Mouse (Mus musculus) ES-E14 (cell line): ENCODE measurements around the gene Slc35e1. TPM values are rescaled to one million over a fixed set of nuclear protein-coding genes. Genes with fewer than 3 reads are reported as not detected.

Experiments
- DNase-seq: peaks from one replicate; pipeline ENCODE4 v3.0.0-alpha.2; 2013; ENCODE audit warnings: low read depth, low spot score
- H3K27ac ChIP-seq: 2 replicates; pipeline ENCODE4 v1.5.1; 2012; ENCODE audit warnings: low read depth, mild to moderate bottlenecking, low read length, moderate library complexity, mixed read lengths; ENCODE audit not compliant: poor library complexity, insufficient read depth, severe bottlenecking
- H3K36me3 ChIP-seq: 2 replicates; pipeline ENCODE4 v1.6.1; 2012; ENCODE audit warnings: mild to moderate bottlenecking, low read length, moderate library complexity, mixed read lengths; ENCODE audit not compliant: control insufficient read depth, poor library complexity, insufficient read depth, severe bottlenecking
- H3K4me1 ChIP-seq, 2 experiments: fragments of 150-350 bp in 1 of 2; sonication (generic) in 1 of 2; 2 replicates each; pipeline ENCODE4 v1.6.1; 2012; ENCODE audit warnings: low read length in 2 of 2, mild to moderate bottlenecking in 1 of 2, mixed read lengths in 1 of 2; ENCODE audit not compliant: control insufficient read depth in 2 of 2, insufficient read depth in 2 of 2, poor library complexity in 1 of 2
- H3K4me3 ChIP-seq, 2 experiments: fragments of 150-350 bp in 1 of 2; sonication (generic) in 1 of 2; 2 replicates each; pipeline ENCODE4 v1.5.1; 2012; ENCODE audit warnings: low read length in 2 of 2, low read depth in 1 of 2, mild to moderate bottlenecking in 1 of 2, mixed read lengths in 1 of 2; ENCODE audit not compliant: insufficient read depth in 1 of 2, poor library complexity in 1 of 2, severe bottlenecking in 1 of 2
- H3K9ac ChIP-seq: 2 replicates; pipeline ENCODE4 v1.6.1; 2012; ENCODE audit warnings: low read depth, mild to moderate bottlenecking, low read length, mixed read lengths; ENCODE audit not compliant: poor library complexity, insufficient read depth, severe bottlenecking
- H3K9me3 ChIP-seq: fragments of 150-350 bp; sonication (generic); 2 replicates; pipeline ENCODE4 v1.6.1; 2012; ENCODE audit warnings: low read depth, mild to moderate bottlenecking, low read length; ENCODE audit not compliant: control insufficient read depth, insufficient read depth
- CHD2 ChIP-seq: IDR thresholded peaks from 2 replicates; pipeline ENCODE4 v1.6.1; 2014; ENCODE audit warnings: mild to moderate bottlenecking, low read depth, low read length, inconsistent platforms
- HCFC1 ChIP-seq: IDR thresholded peaks from 2 replicates; pipeline ENCODE4 v1.6.1; 2012; ENCODE audit warnings: low read length, inconsistent platforms, borderline replicate concordance; ENCODE audit not compliant: insufficient read depth
- MAFK ChIP-seq: IDR thresholded peaks from 2 replicates; pipeline ENCODE4 v1.6.1; 2014; ENCODE audit warnings: mild to moderate bottlenecking, low read depth, low read length, inconsistent platforms; ENCODE audit not compliant: insufficient read depth
- ZC3H11A ChIP-seq: IDR thresholded peaks from 2 replicates; pipeline ENCODE4 v1.6.1; 2012; ENCODE audit warnings: low read depth, mild to moderate bottlenecking, inconsistent platforms, low read length, borderline replicate concordance
- ZNF384 ChIP-seq: IDR thresholded peaks from 2 replicates; pipeline ENCODE4 v1.6.1; 2012; ENCODE audit warnings: low read depth, low read length, inconsistent platforms
- in situ Hi-C, 2 experiments: fragments of 600-800 bp; cut with MboI; formaldehyde crosslinking; loops; one replicate each; pipeline ENCODE4 v1.15.1; 2025; ENCODE audit warnings: low sequenced_read_pairs in 2 of 2, inconsistent platforms in 1 of 2; ENCODE audit not compliant: unreplicated experiment in 2 of 2
- total RNA-seq: library from RNA; depleted of rRNA; stranded (reverse); fragments of 300-350 nt; gene quantifications from 2 replicates; pipeline ENCODE4 v1.2.3, GENCODE M21; 2012

Slc35e1 gene
- total RNA-seq, 1 experiment, result 91.1 TPM

DNA sequence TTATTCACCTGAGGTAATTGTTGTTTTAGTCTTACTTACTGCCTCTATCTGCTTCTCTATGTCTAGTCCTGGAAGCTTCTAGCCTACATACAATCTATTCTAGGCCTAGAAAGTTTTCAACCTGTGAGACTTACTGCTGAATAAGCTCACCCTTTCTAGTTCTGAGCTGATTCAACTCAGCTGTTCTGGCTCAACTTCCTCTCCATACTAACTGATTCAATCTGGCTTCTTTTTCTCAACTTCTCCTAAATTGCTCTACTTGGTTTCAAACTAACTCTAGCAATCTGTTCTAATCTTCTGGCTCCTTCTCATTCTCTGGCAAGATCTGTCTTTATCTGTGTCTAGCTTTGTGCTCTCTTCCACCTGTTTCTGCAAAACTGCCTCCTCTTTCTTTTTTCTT, 29.5 kb upstream of the Slc35e1 start:
- no peak overlapping the region for H3K9ac ChIP-seq
- H3K36me3 ChIP-seq, result peaks cover 6% of the 10 kb centered on the region
- peak overlapping the region; percentile 44; the same call in 1 of the 2 replicates for H3K27ac ChIP-seq
- H3K4me3 ChIP-seq, result no peak overlapping the region
- no peak for TF ChIP-seq ZC3H11A
- no peak for TF ChIP-seq HCFC1
- TF ChIP-seq ZNF384, result no peak
- TF ChIP-seq CHD2, result no peak
- TF ChIP-seq MAFK, result no peak
- peaks cover 3 to 11% of the 10 kb centered on the region in 2 experiments; a peak in 3 of 4 replicates for H3K4me1 ChIP-seq
- DNase-seq, result no peak
- H3K9me3 ChIP-seq, result no peaks in the 10 kb centered on the region
- in situ Hi-C loops, result no loop called here

DNA sequence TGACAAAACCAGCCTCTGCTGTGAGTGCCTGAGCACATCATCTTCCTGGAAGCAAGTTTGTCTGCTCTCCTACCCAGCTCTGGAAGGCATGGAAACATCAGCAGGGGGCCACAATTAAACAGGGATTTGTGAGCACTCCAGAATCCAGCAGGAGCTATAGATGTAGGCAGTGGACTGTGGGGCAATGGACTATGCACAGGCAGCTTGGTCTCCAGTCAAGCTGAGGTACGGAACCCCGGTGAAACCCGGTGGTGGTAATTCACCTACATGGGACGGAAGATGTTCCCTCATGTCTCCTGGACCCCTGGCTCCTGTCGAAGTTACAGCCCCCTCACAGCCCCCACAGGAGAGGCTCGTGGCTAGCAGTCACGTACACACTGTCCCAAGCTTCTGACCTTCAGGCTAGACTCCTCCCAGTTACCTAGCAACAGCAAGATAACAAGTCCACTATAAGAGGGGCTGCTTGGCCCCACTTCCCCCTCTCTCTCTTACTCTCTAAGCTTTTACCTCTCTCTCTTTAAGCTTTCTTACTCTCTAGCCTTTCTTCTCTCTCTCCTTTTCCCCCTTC, 25.1 kb upstream of the Slc35e1 start:
- no peak overlapping the region for H3K4me3 ChIP-seq
- DNase-seq, result no peak
- H3K36me3 ChIP-seq, result peaks cover 11% of the 10 kb centered on the region; the same call in 1 of the 2 replicates
- H3K27ac ChIP-seq, result no peak overlapping the region
- H3K4me1 ChIP-seq, result peaks cover 3 to 7% of the 10 kb centered on the region in 2 experiments; a peak in 2 of 4 replicates
- no peaks in the 10 kb centered on the region for H3K9me3 ChIP-seq
- no peak overlapping the region for H3K9ac ChIP-seq
- TF ChIP-seq ZNF384, result no peak
- no peak for TF ChIP-seq CHD2
- TF ChIP-seq ZC3H11A, result no peak
- TF ChIP-seq MAFK, result no peak
- TF ChIP-seq HCFC1, result no peak
- in situ Hi-C loops, result no loop called here

DNA sequence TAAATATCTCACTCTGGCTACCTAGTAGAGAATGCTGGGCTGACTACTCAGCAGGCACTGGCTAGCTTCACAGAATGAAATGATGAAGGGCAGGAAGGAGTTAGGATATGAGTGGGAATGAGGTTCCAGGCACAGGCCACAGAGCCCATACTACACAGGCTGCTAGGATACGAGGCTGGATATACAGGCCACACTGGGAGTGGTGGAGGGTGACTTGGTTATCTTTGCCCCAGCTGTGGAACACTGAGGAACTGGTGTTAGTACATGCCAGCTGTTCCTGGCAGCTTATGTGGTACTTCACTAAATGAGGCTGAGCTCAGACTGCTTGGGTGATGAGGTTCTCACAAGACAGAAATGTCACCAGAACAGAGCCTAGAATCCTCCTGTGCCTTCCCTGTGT, 20.7 kb upstream of the Slc35e1 start:
- TF ChIP-seq HCFC1 (no peak), MAFK (no peak), CHD2 (no peak), ZNF384 (no peak), ZC3H11A (no peak)
- Histone ChIP-seq H3K9ac (no peak overlapping the region), H3K4me3 (no peak overlapping the region), H3K9me3 (no peaks in the 10 kb centered on the region), H3K27ac (no peak overlapping the region), H3K4me1 (peaks cover 2 to 5% of the 10 kb centered on the region in 2 experiments; a peak in 2 of 4 replicates), H3K36me3 (peaks cover 6% of the 10 kb centered on the region; the same call in 1 of the 2 replicates)
- DNase-seq, result no peak
- in situ Hi-C loops, result no loop called here

DNA sequence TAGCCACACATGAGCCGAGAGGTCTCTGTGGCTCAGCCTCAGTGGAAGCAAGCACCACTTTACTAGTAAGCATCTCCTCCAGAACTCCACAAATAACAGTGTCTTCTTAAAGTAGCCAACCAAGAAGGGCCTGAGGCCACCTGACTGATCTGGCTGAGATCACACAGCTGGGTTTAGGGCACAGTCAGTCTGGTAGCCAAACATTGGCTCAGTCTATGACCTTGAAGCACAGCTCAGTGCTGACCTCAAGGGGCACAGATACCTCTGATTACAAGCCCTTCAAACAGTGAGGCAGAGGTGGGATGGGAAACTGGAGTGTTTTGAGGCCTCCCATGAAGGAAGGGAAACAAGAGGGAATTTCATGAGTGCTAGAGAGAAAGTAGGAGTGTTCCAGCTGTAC, 20.2 kb upstream of the Slc35e1 start:
- Histone ChIP-seq H3K4me3 (no peak overlapping the region), H3K36me3 (peaks cover 6% of the 10 kb centered on the region; the same call in 1 of the 2 replicates), H3K9me3 (no peaks in the 10 kb centered on the region), H3K4me1 (peaks cover 2 to 5% of the 10 kb centered on the region in 2 experiments; a peak in 2 of 4 replicates), H3K9ac (no peak overlapping the region), H3K27ac (no peak overlapping the region)
- no peak for TF ChIP-seq ZNF384
- no peak for TF ChIP-seq HCFC1
- no peak for TF ChIP-seq ZC3H11A
- TF ChIP-seq MAFK, result no peak
- no peak for TF ChIP-seq CHD2
- DNase-seq, result no peak
- in situ Hi-C loops, result no loop called here

DNA sequence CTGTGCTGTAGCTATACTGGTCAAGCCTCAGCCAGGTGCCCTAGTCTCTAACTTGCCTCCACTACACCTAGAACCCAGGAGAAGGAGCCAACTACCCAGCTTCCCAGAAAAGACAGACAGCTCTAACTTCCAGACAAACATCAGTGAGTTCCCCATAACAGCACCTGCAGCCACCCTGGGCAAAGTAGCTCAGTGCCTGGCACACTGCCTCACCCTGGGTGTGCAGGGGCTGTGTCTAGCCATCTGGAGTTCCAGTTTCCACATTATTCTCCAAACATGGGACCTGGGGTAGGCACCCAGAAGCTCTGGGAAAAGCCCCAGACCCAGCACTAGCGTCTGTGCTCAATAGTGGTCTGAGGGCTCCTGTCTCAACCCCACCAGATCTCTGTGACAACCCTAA, 15.1 kb upstream of the Slc35e1 start:
- in situ Hi-C loops, result no loop called here
- Histone ChIP-seq H3K4me1 (peaks cover 1 to 5% of the 10 kb centered on the region in 2 experiments; a peak in 2 of 4 replicates), H3K36me3 (no peaks in the 10 kb centered on the region), H3K27ac (no peak overlapping the region), H3K9ac (no peak overlapping the region), H3K9me3 (no peaks in the 10 kb centered on the region), H3K4me3 (no peak overlapping the region)
- TF ChIP-seq MAFK, result no peak
- no peak for TF ChIP-seq ZC3H11A
- TF ChIP-seq HCFC1, result no peak
- TF ChIP-seq ZNF384, result no peak
- no peak for TF ChIP-seq CHD2
- DNase-seq, result no peak
